Mouse (Mus musculus) heart, postnatal 36 days (tissue): ENCODE data around the gene Camta1. TPM values are rescaled to one million over a fixed set of nuclear protein-coding genes. Genes with fewer than 3 reads are reported as not detected.

Experiments used
- DNase-seq, 2 experiments: peaks; one replicate each; pipeline ENCODE4 v3.0.0; 2021 to 2022
- intact Hi-C: fragments of 180-260 bp; cut with DNase I; formaldehyde crosslinking; loops from one replicate; pipeline ENCODE4 v1.15.1; 2025
- total RNA-seq, 2 experiments: library from RNA; stranded (reverse); gene quantifications; 2 replicates each; pipeline ENCODE4 v1.2.3; 2021

Gene Camta1
- total RNA-seq, 2 experiments from 2014 or later, result 217 to 218 TPM

DNA sequence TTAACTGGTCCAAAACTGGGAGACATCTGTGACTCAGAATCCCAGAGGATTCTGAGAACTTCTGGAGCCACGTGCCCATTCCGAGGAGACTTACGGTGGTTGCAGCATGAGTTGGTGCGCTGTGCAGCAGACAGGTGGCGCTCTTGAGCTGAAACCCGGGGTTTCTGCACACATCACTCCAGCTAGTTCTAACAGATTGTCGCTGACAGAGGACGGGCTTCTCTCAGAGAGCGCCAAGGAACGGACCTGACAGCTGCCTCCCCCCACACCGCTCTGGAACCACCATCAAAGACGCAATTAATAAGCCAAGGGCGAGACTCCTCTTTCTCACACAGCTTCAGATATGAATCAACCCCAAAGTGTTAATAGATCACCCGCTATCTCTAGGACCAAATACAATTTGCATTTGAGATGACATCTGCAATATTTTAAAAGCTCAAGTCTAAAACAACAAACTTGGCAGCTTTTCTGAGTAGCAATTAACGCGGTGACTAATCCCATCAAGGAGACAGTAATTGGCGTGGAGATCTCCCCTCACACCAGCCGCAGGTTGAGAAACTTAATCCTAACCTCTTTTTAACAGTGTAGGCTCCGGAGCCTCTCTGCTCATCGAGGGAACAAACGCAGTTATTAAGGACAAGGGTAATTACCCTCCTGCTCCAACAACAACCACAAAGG, 378.2 kb downstream of the Camta1 start:
- intact Hi-C loops, result loop anchor here (2.0 to 10.0 kb wide), 2 partner anchors 121 to 375 kb away; no protein-coding TSS in a partner anchor
- peak; percentile 53 to 66 for DNase-seq

- no peak for DNase-seq
- intact Hi-C loops, result loop anchor here (10.0 kb wide), 1 partner anchor 124 kb away; no protein-coding TSS in a partner anchor
Measured at GRCm38 (mm10) chr4:151480928-151481327, 380.7 kb downstream of the Camta1 start.

GRCm38 (mm10) chr4:151477950-151478349, 383.7 kb downstream of the Camta1 start:
- no peak for DNase-seq
- intact Hi-C loops, result no loop called here

DNA sequence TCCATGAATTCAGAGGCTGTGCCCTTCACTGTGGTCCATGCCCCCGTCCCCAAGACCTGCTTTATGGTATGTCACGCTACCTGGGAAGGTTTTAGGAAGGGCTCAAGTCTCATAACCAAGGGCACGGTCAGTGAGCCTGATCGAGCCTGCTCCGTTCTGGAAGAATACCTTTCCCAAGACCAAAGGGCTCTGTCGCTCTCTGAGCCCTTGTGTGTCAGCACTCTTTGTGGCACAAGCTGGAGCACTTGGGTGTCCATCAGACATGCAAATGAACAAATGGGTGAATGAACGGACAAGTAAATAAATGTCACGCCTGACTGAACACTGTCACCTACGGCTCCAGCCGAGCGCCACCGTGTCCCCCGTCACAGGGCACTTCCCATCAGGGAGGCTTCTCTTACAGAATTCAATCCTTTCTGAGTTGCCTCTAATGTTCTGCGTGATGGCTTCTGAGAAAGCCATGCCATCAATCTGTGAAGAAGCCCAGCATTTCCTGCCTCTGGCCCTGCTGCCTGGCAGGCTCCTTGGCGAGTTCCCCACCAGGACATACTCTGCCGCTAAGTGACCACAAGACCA, 386.7 kb downstream of the Camta1 start:
- intact Hi-C loops, result no loop called here
- no peak for DNase-seq

DNA sequence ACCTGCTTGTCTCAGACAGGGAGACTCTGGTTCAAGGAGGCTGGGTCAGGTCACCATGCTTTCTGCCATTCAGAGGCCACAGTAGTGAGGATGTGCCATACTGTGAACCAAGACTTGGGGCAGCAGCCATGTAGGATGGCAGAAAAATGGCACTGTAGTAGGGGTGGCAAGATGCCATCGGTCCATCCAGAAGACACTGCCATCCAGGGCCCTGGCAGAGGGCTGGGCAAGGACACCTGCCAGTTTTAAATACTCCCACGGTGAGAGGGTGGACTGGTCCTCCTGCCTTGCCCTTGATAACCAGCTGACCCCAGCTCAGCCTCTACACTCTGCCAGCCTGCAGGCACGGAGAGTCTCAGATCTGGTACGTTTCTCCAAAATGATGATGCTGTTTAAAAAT, 389.8 kb downstream of the Camta1 start:
- no peak for DNase-seq
- intact Hi-C loops, result no loop called here

DNA sequence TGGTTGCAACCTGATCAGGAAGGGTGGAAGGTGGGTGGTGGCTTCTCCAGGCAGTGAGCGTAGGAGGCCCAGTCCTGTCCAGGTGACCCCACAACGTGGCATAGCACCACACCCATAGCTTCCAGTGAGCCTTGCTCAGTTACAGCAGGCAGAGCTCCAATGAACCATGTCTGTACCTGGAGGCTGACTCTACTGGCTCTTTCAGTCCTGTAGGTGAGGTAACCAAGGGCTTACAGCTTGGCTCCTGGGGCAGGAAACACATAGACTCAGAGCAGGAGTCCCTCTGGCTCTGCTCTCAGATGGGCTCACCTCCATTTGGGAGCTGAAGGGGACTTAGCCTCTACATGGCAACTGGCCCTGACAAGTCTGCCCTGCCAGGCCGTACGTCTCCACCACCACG, 393.3 kb downstream of the Camta1 start:
- intact Hi-C loops, result no loop called here
- no peak for DNase-seq

- intact Hi-C loops, result no loop called here
- no peak for DNase-seq
Measured at GRCm38 (mm10) chr4:151458686-151459085, 403.0 kb downstream of the Camta1 start.

DNA sequence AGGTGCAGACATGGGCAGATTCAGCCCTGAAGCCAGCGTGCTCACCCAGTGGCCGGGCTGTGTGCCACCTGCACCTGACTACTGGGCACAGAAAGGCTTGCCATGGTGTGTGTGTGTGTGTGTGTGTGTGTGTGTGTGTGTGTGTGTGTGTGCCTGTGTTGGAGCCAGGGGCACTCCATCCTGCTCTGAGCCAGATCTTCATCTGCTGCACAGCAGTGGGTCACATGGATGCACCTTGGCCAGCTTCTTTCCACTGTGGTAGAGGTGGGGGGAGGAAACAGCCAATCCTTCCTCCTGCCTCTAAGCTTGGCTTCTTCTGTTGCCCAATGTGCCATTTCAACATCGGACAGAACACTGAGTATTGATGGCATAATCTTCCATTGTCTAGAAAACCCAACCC, 407.1 kb downstream of the Camta1 start:
- DNase-seq, result peak in 1 of 2 experiments; percentile 11
- intact Hi-C loops, result no loop called here

- intact Hi-C loops, result no loop called here
- DNase-seq, result no peak
Measured at GRCm38 (mm10) chr4:151454065-151454464, 407.6 kb downstream of the Camta1 start.

DNA sequence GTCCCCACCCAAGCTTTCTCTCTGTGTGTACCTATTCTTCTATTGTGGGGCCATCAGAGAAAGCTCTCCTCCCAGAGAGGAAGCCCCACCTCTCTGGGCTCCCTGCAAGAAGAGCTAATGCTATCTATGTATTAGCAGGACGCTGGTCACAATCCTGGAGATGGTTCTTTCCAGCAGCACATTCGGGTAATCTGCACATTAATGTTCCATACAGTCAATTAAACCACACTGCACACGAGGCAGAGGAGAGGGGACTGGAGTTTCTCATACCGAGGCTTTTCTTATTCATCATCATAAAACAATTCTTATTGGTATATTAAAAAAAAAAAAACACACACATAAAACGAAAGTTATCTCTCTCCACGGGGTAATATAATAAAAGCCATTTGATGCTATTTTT, 409.8 kb downstream of the Camta1 start:
- intact Hi-C loops, result no loop called here
- DNase-seq, result no peak

GRCm38 (mm10) chr4:151449981-151450380, 411.7 kb downstream of the Camta1 start:
- intact Hi-C loops, result no loop called here
- DNase-seq, result no peak

- intact Hi-C loops, result no loop called here
- DNase-seq, result no peak
Measured at GRCm38 (mm10) chr4:151448341-151448740, 413.3 kb downstream of the Camta1 start.

- DNase-seq, result no peak
- intact Hi-C loops, result no loop called here
Measured at GRCm38 (mm10) chr4:151444665-151445064, 417.0 kb downstream of the Camta1 start.

DNA sequence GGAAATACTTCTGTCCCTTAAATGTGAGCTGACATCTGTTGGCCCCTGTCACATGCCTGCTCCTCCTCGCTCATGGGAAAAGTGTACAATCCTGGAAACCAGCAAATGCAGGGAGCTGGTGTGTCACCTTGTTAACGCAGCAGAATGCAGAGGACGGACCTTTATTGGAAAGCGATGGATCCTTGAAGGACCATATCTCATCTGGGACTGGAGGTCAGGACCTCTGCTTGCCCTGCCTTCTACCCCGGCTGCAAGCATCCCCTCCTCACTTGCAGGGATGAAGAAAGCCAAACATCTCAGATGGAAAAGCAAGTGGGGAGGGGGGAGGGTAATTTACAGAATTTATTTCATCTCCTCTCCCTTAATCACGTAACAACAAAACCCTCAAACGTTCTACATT, 423.1 kb downstream of the Camta1 start:
- intact Hi-C loops, result no loop called here

DNA sequence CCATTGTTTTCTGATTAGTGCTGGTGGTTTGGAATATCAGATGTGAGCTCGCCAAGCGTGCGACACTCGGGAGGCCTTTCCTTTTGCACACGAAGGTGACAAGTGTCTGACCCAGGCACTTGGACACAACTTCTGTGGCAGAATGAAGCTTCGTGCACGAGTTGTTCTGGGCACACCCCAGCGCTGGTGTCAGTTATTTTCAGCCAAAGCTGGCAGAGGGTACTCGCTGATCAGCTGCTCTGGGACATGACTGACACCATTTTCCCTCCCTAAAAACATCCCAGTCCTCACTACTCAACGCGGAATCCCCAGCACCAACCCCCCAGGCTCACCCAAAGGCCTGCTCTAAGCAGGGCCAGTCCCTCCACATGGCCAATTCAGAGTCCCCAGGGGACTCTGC, 423.8 kb downstream of the Camta1 start:
- peak; percentile 10 to 11 for DNase-seq
- intact Hi-C loops, result no loop called here

More for the DNA sequence above, 423.1 kb downstream of the Camta1 start:
- no peak for DNase-seq

- DNase-seq, result no peak
- intact Hi-C loops, result no loop called here
Measured at GRCm38 (mm10) chr4:151425133-151425532, 436.5 kb downstream of the Camta1 start.

GRCm38 (mm10) chr4:151422922-151423321, 438.8 kb downstream of the Camta1 start:
- intact Hi-C loops, result no loop called here
- no peak for DNase-seq

DNA sequence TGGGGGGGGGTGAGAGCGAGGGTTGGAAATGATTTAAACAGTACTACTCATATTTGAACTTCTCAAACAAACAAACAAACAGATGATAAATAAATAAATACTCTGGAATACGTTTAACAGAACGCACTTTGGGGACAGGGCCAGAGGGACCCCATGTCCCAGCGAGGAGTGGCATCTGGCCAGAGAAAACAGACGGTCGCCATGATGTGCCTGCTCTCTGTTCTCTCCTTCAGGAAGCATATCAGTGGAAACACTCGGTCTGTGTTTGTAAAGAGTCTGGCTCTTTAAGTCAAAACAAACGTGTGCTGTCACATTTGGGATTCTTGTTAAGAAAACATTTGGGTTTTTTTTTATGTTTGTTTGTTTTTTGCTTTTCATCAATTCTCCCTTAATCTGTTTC, 439.3 kb downstream of the Camta1 start:
- intact Hi-C loops, result no loop called here
- peak in 1 of 2 experiments; percentile 20 for DNase-seq

DNA sequence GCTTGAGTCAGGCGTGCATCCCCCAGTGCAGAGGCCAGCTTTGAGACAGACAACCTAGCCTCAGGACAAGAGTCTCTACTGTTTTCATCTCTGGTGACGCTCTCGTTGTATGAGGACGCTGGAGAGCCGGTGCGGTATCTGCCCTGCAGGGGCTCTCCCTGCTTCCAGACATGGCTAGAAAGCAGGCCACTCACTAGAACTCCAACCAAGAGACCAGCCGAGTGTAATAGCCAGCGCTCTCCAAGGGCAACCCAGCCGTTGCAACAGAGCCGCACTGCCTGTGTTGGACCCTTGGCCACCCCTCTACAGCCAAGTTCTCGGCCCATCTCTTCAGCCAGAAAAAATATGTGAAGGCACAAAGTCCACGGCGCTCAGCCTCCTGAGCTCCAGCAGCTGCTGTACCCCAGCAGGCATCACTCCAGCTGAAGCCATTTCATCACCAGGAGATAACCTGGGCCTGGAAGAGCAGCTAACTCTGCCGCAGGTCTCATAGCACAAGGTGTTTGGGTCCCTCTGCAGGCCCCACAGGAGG, 443.3 kb downstream of the Camta1 start:
- intact Hi-C loops, result no loop called here
- no peak for DNase-seq

GRCm38 (mm10) chr4:151415812-151416211, 445.9 kb downstream of the Camta1 start:
- no peak for DNase-seq
- intact Hi-C loops, result no loop called here

DNA sequence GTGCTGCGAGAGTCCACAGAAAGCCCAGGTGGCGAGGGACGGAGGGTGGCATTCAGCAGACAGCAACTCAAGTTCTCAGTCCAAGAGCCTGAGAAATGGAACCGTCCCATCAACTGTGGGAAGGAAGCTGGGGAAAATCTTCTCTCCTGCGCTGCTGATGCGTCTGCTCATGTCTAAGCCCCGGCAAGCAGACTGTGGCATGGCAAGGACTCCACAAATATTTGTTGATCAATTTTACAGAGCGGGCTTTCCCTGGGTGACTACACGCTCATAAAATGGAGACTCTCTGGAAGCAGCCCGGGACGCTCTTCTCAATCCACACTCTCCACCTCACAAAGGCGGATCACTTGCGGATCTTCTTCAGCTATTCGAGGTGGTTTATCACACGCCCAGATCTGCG, 446.3 kb downstream of the Camta1 start:
- intact Hi-C loops, result no loop called here
- DNase-seq, result no peak

DNA sequence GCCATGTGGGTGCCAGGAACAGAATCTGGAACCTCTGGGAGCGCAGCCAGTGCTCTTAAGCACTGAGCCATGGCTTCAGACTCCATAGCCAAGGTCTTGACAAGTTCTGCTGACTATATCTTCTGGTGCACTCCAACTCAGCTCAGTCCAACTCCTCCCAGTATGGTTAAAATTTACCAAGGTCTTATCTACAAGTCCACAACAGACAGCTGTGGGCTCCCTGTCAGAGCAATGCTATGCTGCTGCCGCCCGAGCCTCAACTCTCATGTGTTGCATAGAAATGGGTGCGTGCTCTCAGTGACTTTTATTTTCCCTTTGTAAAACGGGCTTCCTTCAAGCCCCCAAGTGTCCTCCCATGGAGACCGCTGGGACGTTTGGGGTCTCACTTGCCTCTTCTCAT, 446.7 kb downstream of the Camta1 start:
- no peak for DNase-seq
- intact Hi-C loops, result no loop called here
